In genomic region chr11:103004852-103005251, GRCm38 (mm10) we compare ENCODE assay signal across 26 mouse cellular contexts. TPM values are rescaled to one million over a fixed set of nuclear protein-coding genes. Genes with fewer than 3 reads are reported as not detected.
DNase-seq lines count a peak whose midpoint lies in the region; ATAC-seq and TF ChIP-seq lines count a peak whose summit lies in the region.
"Had no signal": no experiment of that assay in that cellular context is flagged by ENCODE, and none has a peak within 500 bp of the region (broad histone marks: within the 10 kb centered on the region; RNA-seq: fewer than 3 reads in every experiment).

No protein-coding gene starts in this region.

- no peak overlapping the region for H3K4me3 ChIP-seq in gastrocnemius, adult 2 months
- H3K4me3 ChIP-seq in liver, embryonic 13.5 days (replicated peaks) = no peak overlapping the region
- H3K4me3 ChIP-seq in liver, embryonic 12.5 days = no peak overlapping the region
- H3K4me3 ChIP-seq: embryonic facial prominence, embryonic 13.5 days; forebrain, embryonic 10.5 days; forebrain, embryonic 15.5 days; kidney, embryonic 15.5 days had no signal

- 35% methylated on average over 1 of the region's 1 CpGs for WGBS in liver, embryonic 13.5 days (ENCODE audit: insufficient replicate concordance)
- 37% methylated on average over 1 of the region's 1 CpGs for WGBS in liver, embryonic 12.5 days (ENCODE audit: insufficient replicate concordance)

- no peak for ATAC-seq in liver, embryonic 13.5 days (ENCODE audit: low read depth)
- no peak for ATAC-seq in liver, embryonic 12.5 days
- peak; percentile 33; the same call in 1 of the 2 replicates for ATAC-seq in megakaryocyte, adult 5-6 weeks (ENCODE audit: poor library complexity, severe bottlenecking)
- ATAC-seq: forebrain, embryonic 15.5 days; hindbrain, embryonic 16.5 days had no signal

- peak overlapping the region; percentile 31; the same call in 1 of the 2 replicates for H3K27ac ChIP-seq in gastrocnemius, adult 2 months
- 0 out of 2 replicates have a peak overlapping the region, but pooled peaks have one; percentile 2 for H3K27ac ChIP-seq in liver, embryonic 13.5 days
- no peak overlapping the region for H3K27ac ChIP-seq in liver, embryonic 12.5 days
- H3K27ac ChIP-seq: embryonic facial prominence, embryonic 13.5 days; forebrain, embryonic 10.5 days; forebrain, embryonic 15.5 days; kidney, embryonic 15.5 days had no signal

- no peaks in the 10 kb centered on the region for H3K9me3 ChIP-seq in liver, embryonic 13.5 days (replicated peaks)
- no peaks in the 10 kb centered on the region for H3K9me3 ChIP-seq in liver, embryonic 12.5 days (replicated peaks)
- H3K9me3 ChIP-seq: embryonic facial prominence, embryonic 13.5 days; forebrain, embryonic 10.5 days; forebrain, embryonic 15.5 days; kidney, embryonic 15.5 days had no signal

- peak; percentile 12 for DNase-seq in gastrocnemius, adult 2 months
- no peak for DNase-seq in gastrocnemius, postnatal 10 days
- DNase-seq in liver, embryonic 13.5 days = no peak
- peak; percentile 34 for DNase-seq in adipocyte (ENCODE audit: low spot score)
- no peak for DNase-seq in neural tube, embryonic 10.5 days (ENCODE audit: extremely low spot score, low spot score)
- no peak for DNase-seq in testis, postnatal 10 days (ENCODE audit: low spot score)
- DNase-seq: adrenal gland, postnatal 10 days; cerebellum, adult 18-20 months; cerebellum, postnatal 10 days; heart, postnatal 14 days; kidney, adult 18-20 months; kidney, postnatal 25 days; right cerebral cortex, adult 18-20 months; spleen, adult 18-20 months had no signal

- no peak for TF ChIP-seq CTCF in gastrocnemius, adult 2 months (IDR thresholded peaks at IDR 0.05)

- no peak overlapping the region for H3K9ac ChIP-seq in liver, embryonic 13.5 days
- no peak overlapping the region for H3K9ac ChIP-seq in liver, embryonic 12.5 days
- H3K9ac ChIP-seq: embryonic facial prominence, embryonic 13.5 days; forebrain, embryonic 15.5 days; kidney, embryonic 15.5 days had no signal

- intact Hi-C loops in gastrocnemius, adult 2 months (cut with DNase I) = no loop called here

- H3K36me3 ChIP-seq in liver, embryonic 13.5 days = peaks cover under 1% of the 10 kb centered on the region; the same call in 1 of the 2 replicates
- peaks cover 11% of the 10 kb centered on the region for H3K36me3 ChIP-seq in liver, embryonic 12.5 days

- no peak overlapping the region for H3K4me2 ChIP-seq in liver, embryonic 13.5 days
- H3K4me2 ChIP-seq in liver, embryonic 12.5 days = no peak overlapping the region
- H3K4me2 ChIP-seq: embryonic facial prominence, embryonic 13.5 days; forebrain, embryonic 15.5 days; kidney, embryonic 15.5 days; midbrain, embryonic 11.5 days had no signal

- H3K27me3 ChIP-seq in liver, embryonic 13.5 days = no peaks in the 10 kb centered on the region
- H3K27me3 ChIP-seq in liver, embryonic 12.5 days (replicated peaks) = no peaks in the 10 kb centered on the region
- H3K27me3 ChIP-seq: CH12.LX; embryonic facial prominence, embryonic 13.5 days; forebrain, embryonic 15.5 days; kidney, embryonic 15.5 days had no signal

- peaks cover 46% of the 10 kb centered on the region for H3K4me1 ChIP-seq in liver, embryonic 13.5 days (replicated peaks)
- peaks cover 41% of the 10 kb centered on the region for H3K4me1 ChIP-seq in liver, embryonic 12.5 days

RNA-seq across cellular contexts. Expression of gene Nmt1, which starts 23.1 kb away (rescaled TPM):
- total RNA-seq in gastrocnemius, adult 2 months (2021) = 10 to 100 TPM; 43.8 to 51.9 TPM
- total RNA-seq in gastrocnemius, postnatal 10 days (2021) = 10 to 100 TPM; 41.5 to 49.7 TPM
- polyA plus RNA-seq in liver, embryonic 13.5 days (2015; fragmentation: Nextera tagmentation; extraction: Ambion mirVana) = 47.8 and 52.2 TPM in 2 replicates
- 47.9 and 54.8 TPM in 2 replicates for polyA plus RNA-seq in liver, embryonic 12.5 days (2016; fragmentation: Nextera tagmentation; extraction: Ambion mirVana)
- total RNA-seq in megakaryocyte, adult 5-6 weeks (2015) = 41.5 and 41.7 TPM in 2 replicates
- 35.0 and 40.9 TPM in 2 replicates for total RNA-seq in megakaryocyte, adult 5-6 weeks (2017)

RNA-seq across cellular contexts. Expression of gene Dcakd, which starts 23.3 kb away (rescaled TPM):
- total RNA-seq in gastrocnemius, adult 2 months (2021) = 10 to 100 TPM; 12.4 to 25.8 TPM
- 10 to 100 TPM; 34.9 to 45.5 TPM for total RNA-seq in gastrocnemius, postnatal 10 days (2021)
- polyA plus RNA-seq in liver, embryonic 13.5 days (2015; fragmentation: Nextera tagmentation; extraction: Ambion mirVana) = 29.9 and 37.3 TPM in 2 replicates
- polyA plus RNA-seq in liver, embryonic 12.5 days (2016; fragmentation: Nextera tagmentation; extraction: Ambion mirVana) = 41.0 and 41.7 TPM in 2 replicates
- total RNA-seq in megakaryocyte, adult 5-6 weeks (2015) = 20.5 and 20.7 TPM in 2 replicates
- total RNA-seq in megakaryocyte, adult 5-6 weeks (2017) = 6.8 and 9.3 TPM in 2 replicates

RNA-seq across cellular contexts. Expression of gene C1ql1, which starts 58.4 kb away (rescaled TPM):
- total RNA-seq in gastrocnemius, adult 2 months (2021) = not detected
- total RNA-seq in gastrocnemius, postnatal 10 days (2021) = under 1 TPM; 0.31 to 0.93 TPM
- polyA plus RNA-seq in liver, embryonic 13.5 days (2015; fragmentation: Nextera tagmentation; extraction: Ambion mirVana) = 0.07 and 0.10 TPM in 2 replicates
- polyA plus RNA-seq in liver, embryonic 12.5 days (2016; fragmentation: Nextera tagmentation; extraction: Ambion mirVana) = 0.72 and 0.75 TPM in 2 replicates
- not detected in 2 replicates for total RNA-seq in megakaryocyte, adult 5-6 weeks (2015)
- total RNA-seq in megakaryocyte, adult 5-6 weeks (2017) = not detected in 2 replicates
- total RNA-seq: CH12.LX; common myeloid progenitor, adult 5-6 weeks; gastrocnemius, adult 8-10 months; neutrophil, adult 5-6 weeks had no signal

Comparison
In these comparisons a context has a peak if more than half of its experiments do, and no peak if none do; other contexts are left out.
1. DNase-seq: peak in gastrocnemius, adult 2 months (single experiment) and adipocyte (single experiment); none in gastrocnemius, postnatal 10 days (single experiment), liver, embryonic 13.5 days (single experiment), neural tube, embryonic 10.5 days (single experiment) and testis, postnatal 10 days (single experiment).